Mouse (Mus musculus) kidney, embryonic 15.5 days (tissue): Measurements from ENCODE around the gene St6gal1. TPM values are rescaled to one million over a fixed set of nuclear protein-coding genes. Genes with fewer than 3 reads are reported as not detected.
A peak's percentile ranks its signal among the peaks of the same experiment; 100 is the strongest.

Experiments
- ATAC-seq: fragments of 200-750 bp; cut with Nextera tagmentation; replicated peaks from 2 replicates; pipeline ENCODE4 v1.8.0; 2017; ENCODE audit warnings: moderate TSS enrichment; ENCODE audit not compliant: low FRiP score
- H3K27ac ChIP-seq: fragments of 300-500 bp; sonication (generic); 2 replicates; pipeline ENCODE4 v1.5.1; 2015; ENCODE audit warnings: mild to moderate bottlenecking, inconsistent platforms
- H3K27me3 ChIP-seq: fragments of 300-500 bp; sonication (generic); 2 replicates; pipeline ENCODE4 v1.6.1; 2015; ENCODE audit warnings: inconsistent platforms
- H3K36me3 ChIP-seq: fragments of 300-500 bp; sonication (generic); 2 replicates; pipeline ENCODE4 v1.6.1; 2015; ENCODE audit warnings: inconsistent platforms
- H3K4me1 ChIP-seq: fragments of 300-500 bp; sonication (generic); 2 replicates; pipeline ENCODE4 v1.6.1; 2015; ENCODE audit warnings: inconsistent platforms
- H3K4me2 ChIP-seq: fragments of 300-500 bp; sonication (generic); 2 replicates; pipeline ENCODE4 v1.6.1; 2015; ENCODE audit warnings: moderate library complexity, mild to moderate bottlenecking, inconsistent platforms
- H3K4me3 ChIP-seq: fragments of 300-500 bp; sonication (generic); replicated peaks from 2 replicates; pipeline ENCODE4 v1.5.1; 2015; ENCODE audit warnings: mild to moderate bottlenecking, inconsistent platforms
- H3K9ac ChIP-seq: fragments of 300-500 bp; sonication (generic); 2 replicates; pipeline ENCODE4 v1.6.1; 2015; ENCODE audit warnings: mild to moderate bottlenecking, inconsistent platforms
- H3K9me3 ChIP-seq: fragments of 300-500 bp; sonication (generic); replicated peaks from 2 replicates; pipeline ENCODE4 v1.6.1; 2016; ENCODE audit warnings: inconsistent platforms
- WGBS: fragments of 180-500 bp; shearing (Covaris S2); methylation state at CpG from one replicate; pipeline ENCODE4 v1.1.7; 2015; ENCODE audit warnings: mixed read lengths; 5-methylcytosine and 5-hydroxymethylcytosine counted together
- polyA plus RNA-seq: library from polyadenylated mRNA; unstranded; fragments of >200 nt; fragmentation: Nextera tagmentation; extraction: Ambion mirVana; gene quantifications from 2 replicates; pipeline ENCODE4 v1.2.1, GENCODE M21; 2015

St6gal1 gene
- polyA plus RNA-seq, 1 experiment from 2014 or later = 22.6 TPM

DNA sequence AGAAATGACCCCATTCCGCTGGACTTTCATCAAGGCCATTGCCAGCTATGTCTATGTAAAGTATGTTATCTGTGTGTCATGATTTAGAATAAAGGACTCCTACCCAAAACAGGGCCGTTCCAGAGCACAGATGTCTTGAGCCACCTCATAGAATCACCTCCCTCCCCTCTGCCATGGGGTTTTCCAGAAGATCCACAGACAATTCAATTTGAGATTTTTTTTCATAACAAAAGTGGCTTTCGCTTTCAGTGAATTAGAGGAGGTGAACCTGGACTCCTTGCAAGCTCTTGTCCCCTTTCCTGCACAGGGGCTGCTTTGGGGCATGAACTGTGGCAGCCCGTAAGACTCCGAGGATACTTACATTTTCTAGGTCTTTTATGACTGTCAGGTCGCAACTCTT is 70.2 kb downstream of the St6gal1 start:
- no peak overlapping the region for H3K27ac ChIP-seq
- no peaks in the 10 kb centered on the region for H3K9me3 ChIP-seq
- no peak overlapping the region for H3K9ac ChIP-seq
- no peak overlapping the region for H3K4me2 ChIP-seq
- no peak overlapping the region for H3K4me3 ChIP-seq
- no peaks in the 10 kb centered on the region for H3K27me3 ChIP-seq
- no peaks in the 10 kb centered on the region for H3K4me1 ChIP-seq
- no peak for ATAC-seq
- WGBS = 89% methylated on average over 6 of the region's 6 CpGs
- H3K36me3 ChIP-seq = no peaks in the 10 kb centered on the region

DNA sequence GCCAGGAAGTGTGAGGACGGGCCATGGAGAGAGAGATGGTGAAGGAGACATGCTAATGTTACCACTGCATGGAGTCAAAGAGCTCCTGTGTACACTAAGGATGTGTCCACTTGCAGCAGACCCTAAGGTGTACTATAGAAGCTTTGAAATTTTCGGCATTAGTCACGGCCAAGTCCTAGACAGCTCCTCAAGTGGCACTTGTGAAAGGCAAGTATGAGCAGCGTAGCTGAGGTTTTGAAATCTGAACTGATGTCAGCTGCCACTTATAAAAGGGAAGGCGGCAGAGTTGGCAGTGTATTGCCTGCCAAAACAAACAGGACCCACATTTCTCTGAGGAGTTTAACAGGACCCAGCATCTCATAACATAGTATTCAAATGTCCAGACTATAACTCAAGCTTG is 71.2 kb downstream of the St6gal1 start:
- Histone ChIP-seq H3K27ac (no peak overlapping the region), H3K4me1 (no peaks in the 10 kb centered on the region), H3K36me3 (no peaks in the 10 kb centered on the region), H3K4me2 (no peak overlapping the region), H3K27me3 (no peaks in the 10 kb centered on the region), H3K4me3 (no peak overlapping the region), H3K9ac (no peak overlapping the region), H3K9me3 (no peaks in the 10 kb centered on the region)
- 83% methylated on average over 5 of the region's 5 CpGs for WGBS
- ATAC-seq = no peak

- WGBS = 94% methylated on average over 3 of the region's 3 CpGs
- H3K27ac ChIP-seq = no peak overlapping the region
Observed at GRCm38 (mm10) chr16:23296721-23297120, 72.2 kb downstream of the St6gal1 start.

GRCm38 (mm10) chr16:23298441-23298840 is 73.9 kb downstream of the St6gal1 start:
- Histone ChIP-seq H3K9ac (no peak overlapping the region), H3K27ac (no peak overlapping the region), H3K36me3 (no peaks in the 10 kb centered on the region), H3K4me3 (no peak overlapping the region), H3K9me3 (no peaks in the 10 kb centered on the region), H3K27me3 (no peaks in the 10 kb centered on the region), H3K4me1 (peaks cover 2% of the 10 kb centered on the region; the same call in 1 of the 2 replicates), H3K4me2 (no peak overlapping the region)
- 91% methylated on average over 3 of the region's 3 CpGs for WGBS
- ATAC-seq = no peak

More at GRCm38 (mm10) chr16:23296721-23297120, 72.2 kb downstream of the St6gal1 start:
- no peak overlapping the region for H3K4me3 ChIP-seq
- ATAC-seq = no peak
- H3K9me3 ChIP-seq = no peaks in the 10 kb centered on the region
- H3K9ac ChIP-seq = no peak overlapping the region
- H3K36me3 ChIP-seq = no peaks in the 10 kb centered on the region
- H3K4me2 ChIP-seq = no peak overlapping the region
- no peaks in the 10 kb centered on the region for H3K4me1 ChIP-seq
- no peaks in the 10 kb centered on the region for H3K27me3 ChIP-seq

GRCm38 (mm10) chr16:23298911-23299310 is 74.4 kb downstream of the St6gal1 start:
- H3K4me1 ChIP-seq = peaks cover 6% of the 10 kb centered on the region; the same call in 1 of the 2 replicates
- H3K36me3 ChIP-seq = no peaks in the 10 kb centered on the region
- H3K9me3 ChIP-seq = no peaks in the 10 kb centered on the region
- H3K9ac ChIP-seq = no peak overlapping the region
- no peaks in the 10 kb centered on the region for H3K27me3 ChIP-seq
- 93% methylated on average over 3 of the region's 3 CpGs for WGBS
- no peak overlapping the region for H3K27ac ChIP-seq
- H3K4me3 ChIP-seq = no peak overlapping the region
- ATAC-seq = no peak
- H3K4me2 ChIP-seq = no peak overlapping the region

DNA sequence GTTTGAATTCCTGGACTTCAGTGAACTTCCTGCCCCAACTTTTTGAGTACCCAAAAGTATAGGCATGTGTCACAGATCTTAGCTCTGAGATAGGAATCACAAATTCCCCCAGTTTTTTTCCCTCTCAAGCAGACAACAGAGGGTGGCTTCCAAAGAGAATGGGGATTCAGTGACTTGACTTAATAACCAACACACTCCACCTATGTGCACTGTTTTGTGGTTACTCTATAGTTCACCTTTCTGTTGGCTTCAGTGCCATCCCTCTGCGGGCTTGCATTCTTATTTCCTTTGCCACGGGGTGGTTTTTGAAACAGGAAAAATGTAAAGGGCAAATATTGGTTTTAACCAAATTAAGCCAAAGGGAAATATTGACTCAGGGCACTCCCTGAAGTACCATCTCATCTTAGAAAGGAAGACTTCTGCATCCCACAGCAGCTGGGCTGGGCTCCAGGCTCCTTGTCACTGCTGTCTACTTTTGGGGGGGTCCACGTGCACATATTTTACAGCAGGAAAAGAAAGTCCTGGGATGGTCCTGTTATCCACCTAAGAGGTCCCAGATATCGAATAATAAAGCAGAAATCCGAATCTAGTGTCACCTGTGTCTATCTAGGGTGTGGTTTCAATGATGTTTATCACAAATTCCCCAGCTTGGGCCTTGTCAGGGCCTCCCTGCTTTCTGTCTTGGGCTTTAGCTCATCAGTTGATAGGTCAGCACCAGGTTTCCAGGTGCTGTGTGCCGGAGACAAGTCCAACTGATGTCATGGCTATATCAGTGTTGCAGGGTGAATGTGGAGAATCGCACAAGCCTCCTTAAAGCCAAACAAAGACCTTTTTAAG is 75.6 kb downstream of the St6gal1 start:
- no peak overlapping the region for H3K4me3 ChIP-seq
- no peaks in the 10 kb centered on the region for H3K36me3 ChIP-seq
- no peak overlapping the region for H3K27ac ChIP-seq
- no peak for ATAC-seq
- no peaks in the 10 kb centered on the region for H3K27me3 ChIP-seq
- H3K4me1 ChIP-seq = peaks cover 6% of the 10 kb centered on the region; the same call in 1 of the 2 replicates
- H3K9ac ChIP-seq = no peak overlapping the region
- H3K9me3 ChIP-seq = no peaks in the 10 kb centered on the region
- no peak overlapping the region for H3K4me2 ChIP-seq
- 83% methylated on average over 7 of the region's 7 CpGs for WGBS

GRCm38 (mm10) chr16:23301762-23302161 is 77.2 kb downstream of the St6gal1 start:
- Histone ChIP-seq H3K36me3 (no peaks in the 10 kb centered on the region), H3K4me1 (peaks cover 14% of the 10 kb centered on the region), H3K9ac (no peak overlapping the region), H3K4me3 (no peak overlapping the region), H3K9me3 (no peaks in the 10 kb centered on the region), H3K27me3 (no peaks in the 10 kb centered on the region), H3K4me2 (no peak overlapping the region), H3K27ac (no peak overlapping the region)
- WGBS = 88% methylated on average over 7 of the region's 7 CpGs
- ATAC-seq = no peak

DNA sequence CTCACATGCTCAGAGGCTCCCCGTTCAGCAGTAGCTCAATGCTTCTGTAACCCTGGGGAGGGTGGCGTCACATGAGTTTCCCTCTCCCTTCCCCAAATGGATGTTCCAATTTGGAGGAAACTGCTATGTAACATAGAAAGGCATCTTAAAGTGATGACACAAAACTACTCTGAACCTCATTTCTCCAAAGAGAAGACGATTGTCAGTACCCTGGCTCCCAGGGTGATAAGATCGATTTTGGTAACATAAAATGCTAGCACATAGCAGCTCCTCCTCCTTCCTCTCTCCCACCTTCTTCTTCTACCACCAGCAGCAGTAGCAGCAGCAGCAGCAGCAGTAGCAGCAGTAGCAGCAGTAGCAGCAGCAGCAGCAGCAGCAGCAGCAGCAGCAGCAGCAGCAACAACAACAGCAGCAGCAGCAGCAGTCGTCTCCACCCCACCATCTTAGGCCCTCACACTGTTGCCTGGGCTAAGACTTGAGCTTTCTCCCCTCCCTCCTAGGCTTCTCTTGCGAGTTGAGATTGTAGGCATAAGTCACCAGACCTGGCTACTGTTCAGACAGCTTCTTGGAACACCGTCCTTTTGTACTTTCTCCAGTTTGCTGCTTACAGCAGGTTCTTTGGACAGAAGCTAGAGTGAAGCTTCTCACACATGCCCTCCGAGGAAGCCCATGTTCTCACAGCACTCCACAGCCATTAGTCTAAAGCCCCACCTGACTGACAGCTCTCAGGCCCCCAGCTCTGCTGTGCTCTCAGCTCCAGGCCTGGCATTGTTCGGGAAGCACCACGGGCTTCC is 81.5 kb downstream of the St6gal1 start:
- Histone ChIP-seq H3K27me3 (no peaks in the 10 kb centered on the region), H3K4me2 (no peak overlapping the region), H3K4me1 (peaks cover 31% of the 10 kb centered on the region), H3K4me3 (no peak overlapping the region), H3K9ac (no peak overlapping the region), H3K9me3 (no peaks in the 10 kb centered on the region), H3K36me3 (no peaks in the 10 kb centered on the region), H3K27ac (0 out of 2 replicates have a peak overlapping the region, but pooled peaks have one; percentile 48)
- 56% methylated on average over 10 of the region's 10 CpGs for WGBS
- ATAC-seq = no peak

- H3K4me2 ChIP-seq = no peak overlapping the region
- peak; percentile 92 for ATAC-seq
Observed at GRCm38 (mm10) chr16:23307142-23307968, 82.8 kb downstream of the St6gal1 start.

DNA sequence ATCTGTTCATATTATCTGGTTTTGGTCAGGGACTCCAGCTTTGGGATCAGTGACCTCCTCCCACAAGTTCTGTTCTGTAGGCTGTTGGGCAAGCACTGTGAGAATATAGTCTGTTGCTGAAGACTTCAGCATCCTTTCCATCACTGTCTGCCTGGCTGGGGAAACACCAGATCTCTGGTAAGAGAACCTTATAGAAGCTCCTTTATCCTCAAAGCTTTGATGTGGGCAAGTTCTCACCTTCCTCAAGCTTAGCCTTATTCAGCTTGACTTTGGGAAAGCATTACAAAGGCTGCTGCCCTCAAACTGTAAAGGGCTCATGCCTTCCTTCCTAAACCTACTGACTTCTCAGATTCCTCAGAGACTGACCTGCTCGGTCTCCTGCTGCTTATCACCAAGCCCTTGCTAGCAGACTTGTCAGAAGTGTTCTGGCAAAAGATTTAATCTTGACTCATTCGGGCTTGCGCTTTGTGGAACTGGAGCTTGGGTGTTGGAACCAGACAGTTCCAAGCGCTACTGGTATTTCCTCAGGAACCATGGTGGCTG is 83.5 kb downstream of the St6gal1 start:
- no peak for ATAC-seq
- Histone ChIP-seq H3K9me3 (no peaks in the 10 kb centered on the region), H3K9ac (no peak overlapping the region), H3K27ac (no peak overlapping the region), H3K27me3 (no peaks in the 10 kb centered on the region), H3K36me3 (no peaks in the 10 kb centered on the region), H3K4me2 (no peak overlapping the region), H3K4me1 (peaks cover 31% of the 10 kb centered on the region), H3K4me3 (no peak overlapping the region)
- 62% methylated on average over 4 of the region's 4 CpGs for WGBS

More at GRCm38 (mm10) chr16:23307142-23307968, 82.8 kb downstream of the St6gal1 start:
- Histone ChIP-seq H3K27me3 (no peaks in the 10 kb centered on the region), H3K9me3 (no peaks in the 10 kb centered on the region), H3K9ac (no peak overlapping the region), H3K4me1 (peaks cover 31% of the 10 kb centered on the region), H3K27ac (no peak overlapping the region), H3K4me3 (no peak overlapping the region), H3K36me3 (no peaks in the 10 kb centered on the region)
- 42% methylated on average over 12 of the region's 12 CpGs for WGBS

- Histone ChIP-seq H3K9ac (no peak overlapping the region), H3K4me3 (no peak overlapping the region), H3K4me1 (peaks cover 25% of the 10 kb centered on the region), H3K27me3 (no peaks in the 10 kb centered on the region), H3K9me3 (no peaks in the 10 kb centered on the region), H3K4me2 (no peak overlapping the region), H3K27ac (no peak overlapping the region), H3K36me3 (no peaks in the 10 kb centered on the region)
- whole genome bisulfite sequencing = 85% methylated on average over 4 of the region's 4 CpGs
- no peak for ATAC-seq
Observed at GRCm38 (mm10) chr16:23309080-23309479, 84.5 kb downstream of the St6gal1 start.
